Mouse (Mus musculus) liver, postnatal 0 days (tissue): Measurements from ENCODE around the gene Stk32c.

ENCODE experiments used
- CTCF ChIP-seq: sonication (generic); IDR thresholded peaks from 2 replicates; pipeline ENCODE4 v1.5.1; 2016; ENCODE audit warnings: antibody characterized with exemption, low read depth
- EP300 ChIP-seq: IDR thresholded peaks from 2 replicates; pipeline ENCODE4 v1.6.1; 2016; ENCODE audit warnings: antibody characterized with exemption, low read depth, mild to moderate bottlenecking

DNA sequence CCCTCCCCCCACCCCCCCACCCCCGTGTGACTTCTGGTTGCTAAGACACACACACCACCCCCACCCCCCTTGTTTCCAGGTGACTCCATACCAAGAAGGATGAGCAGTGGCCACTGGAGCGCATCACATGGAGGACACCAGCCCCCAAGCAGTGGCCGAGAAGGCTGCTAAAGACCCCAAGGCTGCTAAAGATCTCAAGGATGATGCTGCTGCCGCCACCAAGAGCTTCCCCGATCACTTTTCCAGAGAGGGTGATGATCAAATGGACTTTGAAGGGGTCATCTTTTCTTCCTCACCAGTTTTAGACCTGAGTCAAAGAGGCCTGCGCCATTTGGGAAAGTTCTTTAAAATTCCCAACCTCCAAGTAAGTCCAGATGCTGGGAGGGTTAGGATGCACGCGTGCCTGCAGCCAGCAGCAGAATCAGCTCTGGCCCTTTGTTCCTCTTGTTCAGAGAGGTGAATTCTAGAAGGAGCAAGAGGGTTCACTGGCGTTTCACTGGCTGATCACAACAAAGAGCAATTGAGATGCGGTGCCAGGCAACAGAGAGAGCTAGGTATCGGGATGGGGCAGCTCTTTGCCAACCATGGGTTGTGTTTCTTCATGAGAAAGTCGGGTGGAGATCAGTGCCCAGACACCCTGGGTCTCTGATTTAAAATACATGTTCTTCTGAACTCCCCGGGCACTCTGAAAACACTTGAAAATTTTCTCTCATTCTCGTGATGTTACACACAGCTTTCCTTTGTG is 1.7 kb upstream of the Stk32c start:
- TF ChIP-seq EP300 = no peak
- no peak for TF ChIP-seq CTCF
